Mouse (Mus musculus) ES-Bruce4 (cell line): ENCODE data around the gene Rgs1. TPM values are rescaled to one million over a fixed set of nuclear protein-coding genes. Genes with fewer than 3 reads are reported as not detected.

Experiments used
- H3K27ac ChIP-seq: 2 replicates; pipeline ENCODE4 v1.5.1; 2012; ENCODE audit warnings: low read length, inconsistent platforms; ENCODE audit not compliant: insufficient read depth
- H3K27me3 ChIP-seq: 2 replicates; pipeline ENCODE4 v1.6.1; 2012; ENCODE audit warnings: mild to moderate bottlenecking, low read length, inconsistent platforms; ENCODE audit not compliant: control insufficient read depth, poor library complexity, insufficient read depth, severe bottlenecking
- H3K36me3 ChIP-seq: 2 replicates; pipeline ENCODE4 v1.6.1; 2012; ENCODE audit warnings: inconsistent platforms, mild to moderate bottlenecking, low read length, moderate library complexity; ENCODE audit not compliant: control insufficient read depth, poor library complexity, insufficient read depth, severe bottlenecking
- H3K4me1 ChIP-seq: one replicate; pipeline ENCODE4 v1.8.1; 2011; ENCODE audit warnings: low read length; ENCODE audit not compliant: control insufficient read depth, insufficient read depth
- H3K4me3 ChIP-seq: 2 replicates; pipeline ENCODE4 v1.5.1; 2011; ENCODE audit warnings: low read depth, mild to moderate bottlenecking, low read length
- H3K9ac ChIP-seq: 2 replicates; pipeline ENCODE4 v1.6.1; 2012; ENCODE audit warnings: low read depth, mild to moderate bottlenecking, inconsistent platforms; ENCODE audit not compliant: poor library complexity, severe bottlenecking
- H3K9me3 ChIP-seq: replicated peaks from 2 replicates; pipeline ENCODE4 v1.6.1; 2012; ENCODE audit warnings: mild to moderate bottlenecking, low read length, inconsistent platforms; ENCODE audit not compliant: control insufficient read depth, poor library complexity, insufficient read depth, severe bottlenecking
- CTCF ChIP-seq: IDR thresholded peaks from one replicate; pipeline ENCODE4 v1.8.1; 2011; ENCODE audit warnings: low read depth, low read length
- EP300 ChIP-seq: IDR thresholded peaks from 2 replicates; pipeline ENCODE4 v1.6.1; 2011; ENCODE audit warnings: low read depth, low read length; ENCODE audit not compliant: insufficient read depth
- POLR2A ChIP-seq: IDR thresholded peaks from one replicate; pipeline ENCODE4 v1.8.1; 2011; ENCODE audit warnings: low read length; ENCODE audit not compliant: insufficient read depth
- polyA plus RNA-seq: library from polyadenylated mRNA; stranded (reverse); fragments of >200 nt; gene quantifications from 2 replicates; pipeline ENCODE4 v1.2.4, GENCODE M21; 2011; ENCODE audit warnings: low read depth; ENCODE audit not compliant: missing spikeins, insufficient read depth, insufficient read length

The Rgs1 gene
- polyA plus RNA-seq, 1 experiment: not detected

GRCm38 (mm10) chr1:144267471-144268470, 18.7 kb upstream of the Rgs1 start:
- H3K27ac ChIP-seq: no peak overlapping the region
- TF ChIP-seq POLR2A: no peak
- TF ChIP-seq EP300: no peak
- TF ChIP-seq CTCF: no peak
- H3K9me3 ChIP-seq: no peaks in the 10 kb centered on the region
- no peak overlapping the region for H3K4me3 ChIP-seq
- H3K4me1 ChIP-seq: no peaks in the 10 kb centered on the region
- H3K9ac ChIP-seq: no peak overlapping the region
- H3K27me3 ChIP-seq: no peaks in the 10 kb centered on the region
- no peaks in the 10 kb centered on the region for H3K36me3 ChIP-seq

GRCm38 (mm10) chr1:144264000-144264399, 15.0 kb upstream of the Rgs1 start:
- H3K9ac ChIP-seq: no peak overlapping the region
- H3K27ac ChIP-seq: no peak overlapping the region
- no peak for TF ChIP-seq EP300
- no peak for TF ChIP-seq POLR2A
- TF ChIP-seq CTCF: no peak
- no peaks in the 10 kb centered on the region for H3K27me3 ChIP-seq
- H3K4me3 ChIP-seq: no peak overlapping the region
- H3K36me3 ChIP-seq: no peaks in the 10 kb centered on the region
- H3K9me3 ChIP-seq: no peaks in the 10 kb centered on the region
- H3K4me1 ChIP-seq: no peaks in the 10 kb centered on the region

DNA sequence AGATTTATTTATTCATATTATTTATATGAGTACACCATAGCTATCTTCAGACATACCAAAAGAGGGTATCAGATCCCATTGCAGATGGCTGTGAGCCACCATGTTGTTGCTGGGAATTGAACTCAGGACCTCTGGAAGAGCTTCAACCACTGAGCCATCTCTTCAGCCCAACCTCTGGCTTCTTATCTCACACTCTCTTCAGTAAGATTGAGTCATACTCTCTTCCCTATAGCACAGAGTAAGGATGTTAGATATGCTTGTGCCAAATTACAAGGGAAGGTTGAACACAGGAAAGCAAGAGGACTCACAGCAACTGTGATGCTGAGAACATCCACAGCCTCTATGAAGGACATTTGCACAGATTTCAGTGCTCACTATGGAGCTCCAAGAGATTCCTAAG, 13.0 kb upstream of the Rgs1 start:
- Histone ChIP-seq H3K9ac (no peak overlapping the region), H3K4me3 (no peak overlapping the region), H3K36me3 (no peaks in the 10 kb centered on the region), H3K4me1 (no peaks in the 10 kb centered on the region), H3K27me3 (no peaks in the 10 kb centered on the region), H3K9me3 (no peaks in the 10 kb centered on the region), H3K27ac (no peak overlapping the region)
- TF ChIP-seq EP300 (no peak), CTCF (no peak), POLR2A (no peak)

GRCm38 (mm10) chr1:144258779-144259178, 9.7 kb upstream of the Rgs1 start:
- Histone ChIP-seq H3K27ac (no peak overlapping the region), H3K27me3 (no peaks in the 10 kb centered on the region), H3K4me1 (no peaks in the 10 kb centered on the region), H3K4me3 (no peak overlapping the region), H3K36me3 (no peaks in the 10 kb centered on the region), H3K9ac (no peak overlapping the region), H3K9me3 (no peaks in the 10 kb centered on the region)
- TF ChIP-seq CTCF (no peak), EP300 (no peak), POLR2A (no peak)

GRCm38 (mm10) chr1:144256556-144257331, 7.7 kb upstream of the Rgs1 start:
- no peak for TF ChIP-seq POLR2A
- no peak for TF ChIP-seq EP300
- TF ChIP-seq CTCF: no peak
- H3K27me3 ChIP-seq: no peaks in the 10 kb centered on the region

GRCm38 (mm10) chr1:144248206-144248605, 836 bp downstream of the Rgs1 start:
- TF ChIP-seq POLR2A: no peak
- TF ChIP-seq EP300: no peak
- no peak for TF ChIP-seq CTCF
- no peaks in the 10 kb centered on the region for H3K27me3 ChIP-seq

More at GRCm38 (mm10) chr1:144256556-144257331, 7.7 kb upstream of the Rgs1 start:
- no peaks in the 10 kb centered on the region for H3K36me3 ChIP-seq
- no peak overlapping the region for H3K27ac ChIP-seq
- H3K9me3 ChIP-seq: no peaks in the 10 kb centered on the region; the same call in 1 of the 2 replicates
- H3K9ac ChIP-seq: no peak overlapping the region
- H3K4me1 ChIP-seq: no peaks in the 10 kb centered on the region
- no peak overlapping the region for H3K4me3 ChIP-seq

More at GRCm38 (mm10) chr1:144248206-144248605, 836 bp downstream of the Rgs1 start:
- no peak overlapping the region for H3K27ac ChIP-seq
- no peak overlapping the region for H3K9ac ChIP-seq
- H3K4me1 ChIP-seq: no peaks in the 10 kb centered on the region
- H3K9me3 ChIP-seq: no peaks in the 10 kb centered on the region; the same call in 1 of the 2 replicates
- no peak overlapping the region for H3K4me3 ChIP-seq
- H3K36me3 ChIP-seq: no peaks in the 10 kb centered on the region
